Mouse (Mus musculus): ENCODE data around the gene Rnf157.

Gene Rnf157

GRCm38 (mm10) chr11:116412904-116413630, at the start of gene Rnf157:
TSS of gene Rnf157 (minus strand) at chr11:116413032.
- DNase-seq (ENCODE audit: low read depth): peak; percentile 66

GRCm38 (mm10) chr11:116459786-116460185, 47.0 kb upstream of the Rnf157 start:
- no peak for DNase-seq (ENCODE audit: low read depth)

- DNase-seq (ENCODE audit: low read depth): no peak
These were observed 43.4 kb upstream of the Rnf157 start for GRCm38 (mm10) chr11:116456234-116456633.

- DNase-seq (ENCODE audit: low read depth): no peak
These were observed 41.1 kb upstream of the Rnf157 start for GRCm38 (mm10) chr11:116453889-116454288.

- no peak for DNase-seq (ENCODE audit: low read depth)
These were observed 36.5 kb upstream of the Rnf157 start for GRCm38 (mm10) chr11:116449341-116449740.

GRCm38 (mm10) chr11:116447822-116448221, 35.0 kb upstream of the Rnf157 start:
- DNase-seq (ENCODE audit: low read depth): no peak

GRCm38 (mm10) chr11:116446308-116446887, 33.6 kb upstream of the Rnf157 start:
- DNase-seq (ENCODE audit: low read depth): no peak

- peak; percentile 87 for DNase-seq (ENCODE audit: low read depth)
These were observed 32.9 kb upstream of the Rnf157 start for GRCm38 (mm10) chr11:116445596-116446307.

GRCm38 (mm10) chr11:116443935-116444334, 31.1 kb upstream of the Rnf157 start:
- no peak for DNase-seq (ENCODE audit: low read depth)

GRCm38 (mm10) chr11:116443311-116443710, 30.5 kb upstream of the Rnf157 start:
- DNase-seq (ENCODE audit: low read depth): no peak

- no peak for DNase-seq (ENCODE audit: low read depth)
These were observed 30.0 kb upstream of the Rnf157 start for GRCm38 (mm10) chr11:116442867-116443177.

- DNase-seq (ENCODE audit: low read depth): no peak
These were observed 29.5 kb upstream of the Rnf157 start for GRCm38 (mm10) chr11:116442129-116442866.

GRCm38 (mm10) chr11:116440408-116441068, 27.7 kb upstream of the Rnf157 start:
- DNase-seq (ENCODE audit: low read depth): no peak

GRCm38 (mm10) chr11:116439269-116440240, 26.7 kb upstream of the Rnf157 start:
- DNase-seq (ENCODE audit: low read depth): no peak

GRCm38 (mm10) chr11:116437541-116437940, 24.7 kb upstream of the Rnf157 start:
- no peak for DNase-seq (ENCODE audit: low read depth)

- DNase-seq (ENCODE audit: low read depth): peak; percentile 88
These were observed 24.0 kb upstream of the Rnf157 start for GRCm38 (mm10) chr11:116436725-116437331.

GRCm38 (mm10) chr11:116435992-116436724, 23.3 kb upstream of the Rnf157 start:
- DNase-seq (ENCODE audit: low read depth): peak; percentile 31

- DNase-seq (ENCODE audit: low read depth): peak; percentile 49
These were observed 22.3 kb upstream of the Rnf157 start for GRCm38 (mm10) chr11:116434967-116435752.
